1 mouse cellular context compared by ENCODE assay signal in the genomic region with DNA sequence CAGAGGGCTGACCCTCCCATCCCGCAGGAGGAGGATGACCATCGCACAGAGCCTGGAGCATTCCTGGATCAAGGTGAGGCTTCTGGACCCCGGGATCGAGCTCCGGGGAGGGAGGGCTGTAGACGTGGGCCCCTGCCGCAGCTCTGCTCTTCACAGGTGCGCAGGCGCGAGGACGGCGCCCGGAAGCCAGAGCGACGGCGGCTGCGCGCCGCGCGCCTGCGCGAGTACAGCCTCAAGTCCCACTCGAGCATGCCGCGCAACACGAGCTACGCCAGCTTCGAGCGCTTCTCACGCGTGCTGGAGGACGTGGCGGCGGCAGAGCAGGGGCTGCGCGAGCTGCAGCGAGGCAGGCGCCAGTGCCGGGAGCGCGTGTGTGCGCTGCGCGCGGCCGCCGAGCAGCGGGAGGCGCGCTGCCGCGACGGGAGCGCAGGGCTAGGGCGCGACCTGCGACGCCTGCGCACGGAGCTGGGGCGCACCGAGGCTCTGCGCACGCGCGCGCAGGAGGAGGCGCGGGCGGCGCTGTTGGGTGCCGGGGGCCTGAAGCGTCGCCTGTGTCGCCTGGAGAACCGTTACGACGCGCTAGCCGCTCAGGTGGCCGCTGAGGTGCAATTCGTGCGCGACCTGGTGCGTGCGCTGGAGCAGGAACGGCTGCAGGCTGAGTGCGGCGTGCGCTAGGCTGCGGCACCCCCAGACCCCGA.
A peak's percentile ranks its signal among the peaks of the same experiment; 100 is the strongest.
TF ChIP-seq lines count a peak whose summit lies in the region.

No protein-coding gene starts in this region.

TF ChIP-seq in CH12.LX, 34 proteins besides CTCF, POLR2A, EP300 and RAD21 (continued from another document):
- TF ChIP-seq USF2 (conservative IDR thresholded peaks at IDR 0.05; ENCODE audit: low read depth, low read length), result no peak
- TF ChIP-seq ELF1 (IDR thresholded peaks at IDR 0.05; ENCODE audit: low read depth, low read length), result peak; percentile 92
- peak; percentile 56; the same call in 1 of the 2 replicates for TF ChIP-seq POLR2AphosphoS2 (IDR thresholded peaks at IDR 0.05; ENCODE audit: low read depth, low read length)
- TF ChIP-seq ZKSCAN1 (IDR thresholded peaks at IDR 0.05; ENCODE audit: borderline replicate concordance, low read depth, low read length), result no peak
- peak; percentile 53; the same call in 1 of the 2 replicates for TF ChIP-seq TCF12 (IDR thresholded peaks at IDR 0.05; ENCODE audit: low read depth, low read length)
- no peak for TF ChIP-seq ZNF384 (IDR thresholded peaks at IDR 0.05; ENCODE audit: low read depth, low read length)
- no peak for TF ChIP-seq MAZ (IDR thresholded peaks at IDR 0.05; ENCODE audit: low read depth, low read length)
- TF ChIP-seq MXI1 (IDR thresholded peaks at IDR 0.05; ENCODE audit: low read depth, low read length), result peak; percentile 54
- TF ChIP-seq GABPA (IDR thresholded peaks at IDR 0.05; ENCODE audit: insufficient replicate concordance, low read depth, low read length), result no peak
- TF ChIP-seq NELFE (IDR thresholded peaks at IDR 0.05; ENCODE audit: low read depth, low read length), result peak; percentile 80; the same call in 1 of the 2 replicates
